Mouse (Mus musculus) Muller cell, postnatal 12 days (primary cell): ENCODE measurements at regions not wholly inside any gene's neighbourhood (a gene's known extent, or its start where the extent isn't known, plus 50 kb on each side); places are given as distances from the start of the nearest gene placed in this dataset.

Experiments used
- DNase-seq: peaks from one replicate; pipeline ENCODE4 v3.0.0-alpha.2; 2015; ENCODE audit errors: inconsistent ontology term

DNA sequence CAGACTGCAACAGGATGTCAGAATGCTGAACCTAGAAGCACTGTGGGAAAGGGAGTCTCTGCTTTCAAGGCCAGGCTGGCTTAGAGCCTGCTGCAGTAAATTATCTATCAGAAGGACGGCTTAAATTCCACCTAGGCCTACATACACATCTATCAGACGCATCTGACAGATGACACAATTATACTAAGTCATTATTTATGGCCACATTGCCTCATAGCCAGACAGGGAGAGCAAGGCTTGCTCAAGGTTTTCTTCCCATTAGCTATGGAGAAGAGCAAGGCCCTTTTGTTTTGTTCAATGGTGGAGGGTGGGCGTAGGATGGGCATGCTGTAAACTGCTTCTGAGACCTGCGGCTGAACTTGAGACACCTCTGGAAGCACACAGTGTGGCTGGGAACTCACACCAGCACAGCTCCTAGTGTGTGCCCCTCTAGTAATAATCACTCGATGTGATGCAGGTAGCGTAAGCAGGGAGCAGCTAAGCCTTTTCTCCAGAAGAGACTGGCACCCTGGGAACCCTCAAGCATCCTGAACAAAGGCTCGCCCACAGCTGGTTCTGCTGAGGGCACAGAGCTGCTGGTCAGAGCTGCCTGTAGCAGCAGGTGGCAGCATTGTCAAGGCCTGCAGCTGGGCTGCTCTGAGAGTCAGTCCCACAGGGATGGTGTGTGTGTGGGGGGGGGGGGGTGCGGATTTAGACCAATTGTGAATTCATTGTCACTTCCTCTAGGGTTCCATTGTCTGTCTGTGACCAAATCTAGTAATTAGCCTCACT is 406.8 kb upstream of the Adamts16 start:
- peak; percentile 65 for DNase-seq

DNA sequence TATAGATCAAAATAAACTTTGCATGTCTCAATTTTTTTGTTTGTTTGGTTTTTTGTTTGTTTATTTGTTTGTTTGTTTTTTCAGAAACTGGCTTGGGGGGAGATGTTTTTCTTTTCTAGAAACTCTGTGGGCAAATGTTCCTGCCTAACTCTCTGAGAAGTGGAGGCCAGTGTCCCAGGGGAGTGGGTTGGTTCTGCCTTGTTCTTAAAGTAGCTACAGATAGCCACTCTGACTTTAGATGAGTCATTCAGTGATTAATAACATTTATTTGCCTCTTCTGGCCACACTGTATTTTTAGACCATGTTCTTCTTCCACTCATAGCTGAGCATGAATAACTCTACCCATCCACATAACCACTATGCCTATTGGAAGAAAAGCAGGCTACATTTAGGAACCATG is 405.6 kb upstream of the Adamts16 start:
- no peak for DNase-seq

DNA sequence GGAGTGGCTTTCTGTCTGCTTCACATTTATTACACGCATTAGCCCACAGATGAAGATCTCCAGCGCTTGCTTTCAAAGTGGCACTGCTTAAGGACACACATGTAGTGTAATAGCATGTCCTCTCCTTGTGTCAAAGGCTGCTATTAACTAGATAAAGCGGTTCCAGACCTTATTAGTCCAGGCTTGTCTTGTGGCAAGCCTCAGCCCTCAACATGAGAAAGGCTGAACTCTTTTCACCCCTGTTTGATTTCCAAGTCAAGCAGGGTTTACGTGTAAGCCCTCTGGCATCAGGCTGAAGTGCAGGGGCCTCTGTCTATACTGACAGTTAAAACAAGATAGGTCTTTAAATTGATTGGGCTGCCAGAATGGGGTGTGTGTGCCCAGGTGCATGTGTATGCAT is 403.7 kb upstream of the Adamts16 start:
- no peak for DNase-seq

DNA sequence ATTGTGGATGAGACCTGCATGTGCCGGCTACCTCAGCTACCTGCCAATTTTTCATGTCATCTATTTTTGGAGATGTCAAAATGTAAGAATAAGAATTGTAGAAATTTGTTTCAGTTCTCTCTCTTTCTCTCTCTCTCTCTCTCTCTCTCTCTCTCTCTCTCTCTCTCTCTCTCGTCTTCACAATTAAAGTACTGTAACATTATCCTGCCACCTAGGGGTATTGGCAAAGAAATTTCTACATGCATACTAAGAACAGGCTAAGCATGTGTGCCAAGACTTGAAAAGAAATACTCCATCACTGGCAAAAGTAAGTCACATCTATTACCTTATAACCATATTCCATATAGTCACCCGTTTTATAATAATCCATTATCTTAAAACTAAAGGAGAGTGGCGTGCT is 398.2 kb upstream of the Adamts16 start:
- no peak for DNase-seq

DNA sequence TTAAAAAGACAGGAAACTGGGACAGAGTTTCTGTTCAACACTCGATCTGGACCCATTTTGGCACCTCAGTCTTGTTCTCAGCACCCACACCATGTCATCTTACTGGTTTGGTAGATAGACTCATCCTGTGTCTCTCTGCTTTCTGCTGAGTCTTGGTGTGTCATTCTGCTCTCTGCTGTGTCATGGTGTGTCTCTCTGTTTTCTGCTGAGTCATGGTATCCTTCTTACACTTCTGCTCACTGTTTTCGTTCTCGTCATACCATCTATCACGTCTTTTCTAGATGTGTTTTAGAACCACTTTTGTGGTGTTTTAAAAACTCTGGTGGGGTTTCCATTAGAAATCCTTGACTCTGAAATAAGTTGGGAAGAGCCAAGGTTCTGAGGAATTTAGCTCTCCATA is 393.7 kb upstream of the Adamts16 start:
- no peak for DNase-seq

DNA sequence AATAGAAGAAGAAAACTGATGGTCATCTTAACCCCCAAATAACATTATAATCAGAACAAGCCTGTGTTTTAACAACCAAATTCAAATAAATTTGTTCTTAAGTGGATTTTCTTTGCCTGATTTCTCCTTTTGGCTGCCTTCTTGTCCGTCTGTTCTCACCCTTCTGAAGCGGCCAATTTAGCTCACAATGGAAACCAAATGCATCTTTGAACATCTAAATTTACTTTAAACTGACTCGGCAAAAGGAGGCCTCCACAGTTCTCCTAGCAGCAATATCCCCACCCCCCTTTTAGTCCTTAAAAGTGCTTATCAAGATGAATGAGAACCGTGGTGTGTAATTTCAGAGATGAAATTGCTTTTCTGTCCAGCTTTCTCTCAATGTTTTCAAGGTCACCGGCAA is 389.6 kb upstream of the Adamts16 start:
- DNase-seq, result no peak

DNA sequence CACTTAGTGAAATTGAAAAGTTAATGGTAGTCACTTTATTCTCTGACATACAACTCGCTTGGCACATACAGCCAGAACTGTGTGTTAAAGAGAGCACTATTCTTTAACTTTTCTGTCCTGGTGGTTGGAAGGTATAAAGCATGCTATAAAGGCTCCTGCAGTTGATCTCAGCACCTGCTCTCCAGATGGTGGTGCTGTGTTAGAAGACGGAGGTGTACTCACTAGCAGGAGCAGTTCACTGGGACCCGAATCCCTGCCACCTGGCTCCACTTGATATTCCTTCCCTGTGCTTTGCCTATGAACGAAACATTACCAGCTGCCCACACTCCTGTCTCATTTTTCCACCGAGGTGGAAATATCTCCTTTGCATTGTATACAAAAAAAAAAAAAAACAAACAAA is 373.2 kb upstream of the Adamts16 start:
- no peak for DNase-seq

DNA sequence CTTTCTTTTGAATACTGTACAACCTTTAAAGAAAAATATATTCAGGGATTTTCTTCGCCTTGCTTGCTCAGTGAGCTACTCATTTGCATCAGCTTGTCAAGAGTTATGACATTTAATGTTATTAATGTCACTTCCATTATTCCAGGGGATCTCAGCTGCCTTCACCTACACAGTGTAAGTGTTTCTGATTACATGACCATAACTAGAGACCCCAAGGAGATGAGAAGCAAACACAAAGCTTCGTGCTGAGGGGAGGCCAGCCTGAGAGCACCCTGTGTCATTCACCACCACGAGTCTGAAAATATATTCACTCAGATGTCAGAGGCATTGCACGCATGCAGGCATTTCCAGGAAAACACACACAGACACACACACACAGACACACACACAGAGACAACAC is 369.8 kb upstream of the Adamts16 start:
- no peak for DNase-seq

DNA sequence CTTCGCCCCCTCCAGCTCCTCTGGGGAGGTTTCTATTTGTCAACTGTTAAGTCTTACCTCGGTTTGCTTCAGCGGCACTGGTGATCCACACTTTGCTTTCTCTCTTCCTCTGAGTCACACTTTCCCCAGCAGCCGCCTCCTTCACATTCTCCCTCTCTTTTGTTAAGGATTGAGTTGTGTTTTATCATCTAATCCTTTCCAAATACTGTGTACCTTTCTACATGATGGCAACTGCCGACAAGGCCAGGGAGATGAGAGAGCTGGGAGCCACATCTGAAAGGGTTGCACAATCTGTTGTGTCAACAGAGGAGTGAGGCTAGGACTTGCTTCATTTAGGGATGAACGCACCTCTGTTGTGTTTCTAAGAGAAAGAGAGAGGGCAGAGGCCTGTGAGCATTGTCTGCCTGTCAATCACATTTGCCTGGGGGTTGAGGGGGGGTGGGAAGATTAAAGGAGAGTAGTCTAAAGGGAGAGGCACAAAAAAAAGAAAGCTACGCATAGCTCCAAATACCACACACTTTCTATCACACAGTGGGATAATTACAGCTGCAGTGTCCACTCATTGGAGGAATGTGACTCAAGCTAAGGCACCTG is 369.1 kb upstream of the Adamts16 start:
- DNase-seq, result peak; percentile 30

DNA sequence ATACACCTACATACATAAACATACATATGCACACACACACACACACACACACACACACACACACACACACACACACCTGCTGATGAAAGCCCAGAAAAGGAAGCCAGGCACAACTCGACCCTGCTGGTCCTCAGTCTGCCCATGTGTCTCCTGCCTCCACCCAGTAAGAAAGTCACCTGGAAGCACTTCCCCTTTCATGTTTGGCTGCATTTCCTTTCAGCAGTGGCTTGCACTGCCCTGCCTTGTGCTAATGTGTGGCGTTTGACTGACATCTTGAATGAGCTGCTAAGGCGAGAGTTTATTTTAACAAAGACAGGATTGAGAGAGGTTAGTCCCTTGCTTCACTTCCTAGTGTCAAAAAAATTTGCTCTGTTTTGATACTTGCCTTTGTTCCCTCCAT is 364.1 kb upstream of the Adamts16 start:
- DNase-seq, result no peak

DNA sequence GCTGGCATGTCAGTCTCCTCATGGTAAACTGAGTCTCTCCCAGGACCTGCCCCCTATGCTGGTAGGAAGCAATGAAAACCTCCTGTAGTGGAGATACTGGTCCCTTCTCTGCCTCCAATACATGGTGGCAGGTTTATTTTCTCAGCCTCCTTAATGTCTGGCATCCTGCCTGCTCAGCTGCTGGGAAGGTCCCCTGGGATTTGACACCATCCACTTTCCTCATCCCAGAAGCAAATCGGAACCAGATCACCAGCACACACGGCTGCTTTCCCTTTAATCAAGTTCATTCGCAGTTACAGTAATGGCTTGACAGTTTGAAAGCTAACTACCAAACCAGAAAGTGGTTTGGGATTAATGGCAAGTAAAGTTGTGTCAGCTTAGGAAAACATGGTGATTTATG is 359.0 kb upstream of the Adamts16 start:
- no peak for DNase-seq

DNA sequence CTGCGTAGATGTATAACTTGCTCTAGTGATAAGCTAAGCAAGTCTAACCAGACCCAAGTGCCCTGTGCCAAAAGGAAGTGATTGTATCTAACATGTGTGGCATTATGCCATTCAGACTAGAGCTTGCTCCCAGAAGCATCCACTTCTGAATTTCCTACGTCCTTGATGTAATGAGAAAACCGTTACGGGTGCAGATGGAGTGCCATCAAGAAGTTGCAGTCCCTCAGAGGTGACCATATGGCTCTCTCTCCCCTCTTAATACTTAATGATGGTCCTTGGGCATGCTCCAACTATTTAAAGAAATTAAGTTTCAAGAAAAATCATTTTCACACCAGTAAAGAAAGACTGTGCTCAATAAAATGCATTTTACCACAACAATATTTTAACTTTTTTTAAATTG is 354.1 kb upstream of the Adamts16 start:
- no peak for DNase-seq

DNA sequence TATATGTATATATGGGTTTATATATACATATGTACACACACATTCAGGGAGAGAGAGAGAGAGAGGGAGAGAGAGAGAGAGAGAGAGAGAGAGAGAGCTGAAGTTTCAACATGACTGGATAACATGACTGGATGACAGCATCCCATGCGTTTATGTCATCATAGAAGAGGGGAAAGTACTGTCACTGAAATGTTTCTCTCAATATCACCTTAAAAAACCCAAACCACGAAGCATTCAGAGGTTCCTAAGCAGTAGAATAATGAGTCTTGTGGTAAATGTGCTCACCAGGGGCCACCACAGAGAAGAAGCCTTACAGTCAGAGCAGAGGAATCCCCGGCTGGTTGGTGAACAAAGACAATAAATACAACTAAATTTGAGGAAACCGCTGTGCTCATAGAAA is 342.9 kb upstream of the Adamts16 start:
- peak; percentile 16 for DNase-seq

DNA sequence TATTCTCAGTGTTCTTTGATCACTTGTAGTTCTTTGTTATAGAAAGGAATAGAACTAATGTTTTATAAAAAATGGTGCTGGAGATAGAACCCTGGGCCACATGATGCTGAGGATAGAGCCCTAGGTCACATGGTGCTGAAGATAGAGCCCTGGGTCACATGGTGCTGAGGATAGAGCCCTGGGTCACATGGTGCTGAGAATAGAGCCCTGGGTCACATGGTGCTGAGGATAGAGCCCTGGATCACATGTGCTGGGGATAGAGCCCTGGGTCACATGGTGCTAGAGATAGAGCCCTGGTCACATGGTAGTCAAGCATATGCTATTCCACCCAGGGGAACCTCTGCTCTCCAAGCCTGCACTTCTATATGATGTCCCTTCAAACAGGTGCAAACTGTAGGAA is 337.5 kb upstream of the Adamts16 start:
- DNase-seq, result no peak

DNA sequence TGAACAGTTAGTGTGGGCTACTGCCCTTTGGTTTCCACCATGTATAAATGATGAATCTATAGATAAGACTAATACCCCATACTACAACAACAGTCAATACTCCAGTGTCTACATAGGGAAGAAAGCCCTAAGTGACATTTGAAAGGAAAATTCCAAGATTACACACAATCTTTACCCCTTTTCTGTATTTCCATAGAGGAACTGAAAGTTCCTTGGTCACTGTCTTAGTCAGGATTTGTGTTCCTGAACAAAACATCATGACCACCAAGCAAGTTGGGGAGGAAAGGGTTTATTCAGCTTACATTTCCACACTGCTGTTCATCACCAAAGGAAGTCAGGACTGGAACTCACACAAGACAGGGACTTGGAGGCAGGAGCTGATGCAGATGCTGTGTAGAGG is 332.7 kb upstream of the Adamts16 start:
- DNase-seq, result no peak

DNA sequence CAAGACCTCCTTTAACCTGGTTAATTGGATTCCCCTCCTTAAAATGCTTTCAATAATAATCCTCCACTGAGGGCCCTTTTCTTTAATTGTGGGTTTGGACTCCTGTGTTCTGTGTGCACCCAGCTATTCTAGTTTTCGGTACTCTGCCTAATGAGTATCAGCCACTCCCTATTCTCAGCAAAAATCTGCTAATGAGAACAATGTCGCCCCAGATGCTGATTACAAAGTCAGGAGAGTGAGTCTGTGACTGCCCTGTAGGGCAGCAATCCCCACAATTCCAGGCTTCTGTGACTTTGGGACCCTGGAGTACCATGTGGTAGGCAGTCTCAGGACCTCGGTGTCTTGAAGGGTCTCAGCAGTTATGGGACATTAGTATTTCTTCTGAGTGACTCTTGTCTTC is 324.6 kb upstream of the Adamts16 start:
- DNase-seq, result no peak

DNA sequence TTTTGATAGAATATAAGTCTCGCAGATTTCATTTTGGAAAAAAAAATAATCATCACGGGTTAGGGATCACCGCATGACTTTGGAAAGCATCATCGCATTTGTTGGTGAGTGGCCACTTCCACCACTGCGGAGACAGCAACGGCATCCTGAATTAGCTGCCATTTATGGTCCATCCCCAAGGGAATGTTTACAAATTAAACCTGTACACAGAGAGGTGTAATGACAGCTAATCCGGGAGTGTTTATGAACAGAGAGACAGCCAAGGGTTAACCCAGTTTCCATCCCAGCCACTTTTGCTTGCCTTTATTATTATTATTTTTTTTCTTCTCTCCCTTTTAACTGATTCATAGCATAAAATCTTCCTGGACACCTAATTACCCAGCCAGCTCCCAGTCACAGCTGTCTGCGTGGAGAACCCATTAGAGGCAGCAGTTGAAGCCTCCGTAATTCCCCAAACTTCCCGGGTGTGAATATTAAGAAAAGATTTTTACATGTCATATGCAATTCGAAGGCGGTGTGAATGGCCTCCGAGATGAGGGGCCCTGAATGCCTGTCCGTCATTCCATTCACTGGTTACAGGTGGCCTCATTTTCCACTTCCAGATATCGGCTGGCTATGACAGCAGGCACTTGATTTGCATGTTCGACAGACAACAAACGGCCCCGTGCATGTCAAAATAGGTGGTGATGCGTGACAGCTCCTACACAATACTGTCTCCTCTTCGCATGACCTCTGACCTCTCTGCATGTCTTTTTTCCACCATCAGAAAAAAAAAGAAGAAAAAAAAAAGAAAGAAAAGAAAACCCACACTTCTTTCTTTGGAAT is 323.7 kb upstream of the Adamts16 start:
- no peak for DNase-seq

DNA sequence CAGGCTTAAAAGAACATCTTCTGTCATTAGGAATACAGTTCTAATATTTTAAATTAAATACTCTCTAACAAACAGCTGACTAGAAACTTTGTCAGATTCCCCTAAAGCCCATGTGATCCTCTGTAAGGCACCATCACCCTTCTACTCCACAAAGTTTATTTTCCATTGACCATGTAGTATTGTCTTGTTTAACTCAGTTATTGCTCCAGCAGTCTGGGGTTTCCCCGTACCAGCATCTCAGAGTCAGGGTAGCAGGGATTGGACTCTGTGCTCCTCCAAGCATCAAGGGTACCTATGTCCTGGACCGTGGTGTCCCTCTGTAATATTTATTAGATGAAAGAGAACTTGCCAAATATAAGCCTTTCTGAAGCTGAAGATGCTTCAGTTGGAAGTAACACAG is 322.4 kb upstream of the Adamts16 start:
- no peak for DNase-seq

DNA sequence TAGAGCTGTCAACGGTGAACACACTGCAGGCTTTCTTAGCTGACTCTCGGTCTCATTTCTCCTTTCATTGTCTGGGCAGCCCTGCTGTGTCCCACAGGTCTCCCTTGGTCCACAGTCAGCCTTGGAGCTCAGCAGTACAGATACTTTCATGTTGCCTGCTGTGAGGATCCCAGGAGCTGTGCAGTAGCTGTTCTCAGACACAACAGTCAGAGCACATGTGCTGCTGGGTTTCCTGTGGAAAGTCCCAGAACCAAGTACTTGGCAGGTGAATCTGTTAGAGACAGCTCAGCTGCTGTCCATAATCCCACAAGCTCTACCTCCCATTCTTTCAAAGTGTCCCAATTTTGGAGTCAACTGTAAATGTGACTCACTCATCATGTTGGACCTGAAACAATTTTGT is 321.3 kb upstream of the Adamts16 start:
- peak; percentile 20 for DNase-seq

DNA sequence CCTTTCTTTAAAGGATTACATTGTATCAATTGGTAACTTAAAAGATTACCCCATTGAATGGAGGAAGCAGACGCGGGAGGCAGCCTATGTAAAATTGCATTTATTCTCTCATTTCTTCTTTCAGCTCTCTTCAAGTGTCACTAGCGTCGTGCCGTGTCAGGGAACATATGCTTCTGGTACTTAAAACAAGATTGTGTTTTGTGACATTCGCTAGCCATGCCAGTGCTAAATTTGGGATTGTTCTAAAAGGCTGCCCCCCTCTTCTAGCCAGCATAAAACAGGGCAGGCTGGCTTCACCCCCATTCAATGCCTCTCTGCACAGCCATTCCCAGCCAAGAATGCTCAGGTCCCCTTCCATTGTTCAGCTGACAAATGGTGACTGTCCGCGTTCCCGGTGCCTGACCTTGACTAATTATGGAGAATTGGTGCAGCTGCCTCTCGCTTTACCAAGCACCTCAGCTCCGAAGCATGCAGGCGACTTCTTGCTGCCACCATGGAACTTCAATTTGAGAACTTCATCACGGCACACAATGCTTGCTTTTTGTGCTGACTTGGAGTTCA is 316.8 kb upstream of the Adamts16 start:
- peak; percentile 58 for DNase-seq

DNA sequence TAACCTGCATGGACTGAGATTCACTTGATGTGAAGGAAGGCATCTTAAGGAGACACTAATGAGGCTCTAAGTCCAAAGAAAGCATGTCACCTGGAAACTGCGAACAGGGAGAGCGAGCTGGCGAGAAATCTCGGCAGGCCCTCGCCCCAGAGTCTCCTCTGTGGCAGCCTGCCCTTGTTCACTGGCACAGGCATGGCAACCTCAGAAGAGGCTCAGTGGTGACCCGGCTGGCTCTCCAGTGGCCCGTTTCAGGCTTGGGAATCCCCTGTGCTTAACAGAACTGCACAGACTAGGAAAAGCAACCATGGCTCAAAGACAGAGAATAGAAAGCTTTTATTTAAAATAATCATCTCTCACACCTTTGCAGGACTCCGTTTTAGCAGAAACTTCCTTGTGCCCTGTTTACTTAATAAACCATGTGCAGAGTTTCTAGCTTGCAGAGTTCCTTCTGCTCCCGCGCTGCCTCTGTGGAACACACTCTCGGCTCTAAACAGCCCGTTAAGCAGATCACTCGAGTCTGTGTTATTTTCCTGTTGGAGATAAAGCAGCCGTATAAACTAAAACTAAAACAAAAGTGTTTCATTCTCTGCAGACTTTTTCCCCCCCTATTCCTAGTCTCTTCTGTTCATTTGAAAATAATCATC is 316.2 kb upstream of the Adamts16 start:
- peak; percentile 26 for DNase-seq

DNA sequence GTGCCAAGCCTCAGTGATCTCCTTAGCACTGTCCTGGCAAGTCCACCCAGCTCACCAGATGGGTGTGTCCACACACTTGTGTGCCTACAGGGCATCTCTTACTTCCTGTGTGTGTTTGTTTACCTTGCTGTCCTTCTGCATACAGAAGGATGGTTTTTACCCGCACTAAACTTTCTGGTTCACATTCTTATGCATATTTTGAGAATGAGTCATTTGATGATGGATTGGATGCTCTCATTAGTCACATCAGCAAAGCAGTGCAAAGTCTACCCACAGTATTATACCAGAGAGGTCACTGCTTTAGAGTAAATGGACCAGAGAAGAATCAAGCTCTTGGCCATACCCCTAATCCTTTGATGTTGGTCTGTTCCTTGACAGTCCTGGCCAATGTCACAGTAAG is 308.5 kb upstream of the Adamts16 start:
- peak; percentile 72 for DNase-seq
